Mouse (Mus musculus): ENCODE data around the gene Gmeb2. TPM values are rescaled to one million over a fixed set of nuclear protein-coding genes. Genes with fewer than 3 reads are reported as not detected.

The Gmeb2 gene
- polyA plus RNA-seq, 1 experiment from 2014 or later, result 21.9 TPM

GRCm38 (mm10) chr2:181272092-181272491, 15.7 kb downstream of the Gmeb2 start:
- no peaks in the 10 kb centered on the region for H3K27me3 ChIP-seq
- H3K27ac ChIP-seq, result no peak overlapping the region
- no peak overlapping the region for H3K4me3 ChIP-seq
- peaks cover 59% of the 10 kb centered on the region for H3K36me3 ChIP-seq
- no peaks in the 10 kb centered on the region for H3K4me1 ChIP-seq
- no peak for ATAC-seq (ENCODE audit: low FRiP score)
- H3K9me3 ChIP-seq (replicated peaks), result no peaks in the 10 kb centered on the region
- WGBS, result 92% methylated on average over 2 of the region's 2 CpGs
- H3K9ac ChIP-seq, result no peak overlapping the region
- H3K4me2 ChIP-seq (replicated peaks), result no peak overlapping the region

GRCm38 (mm10) chr2:181266839-181267238, 21.0 kb downstream of the Gmeb2 start:
- Histone ChIP-seq H3K27ac (no peak overlapping the region), H3K9me3 (replicated peaks) (no peaks in the 10 kb centered on the region), H3K4me3 (no peak overlapping the region), H3K27me3 (no peaks in the 10 kb centered on the region), H3K9ac (no peak overlapping the region), H3K4me1 (no peaks in the 10 kb centered on the region), H3K36me3 (peaks cover 60% of the 10 kb centered on the region), H3K4me2 (replicated peaks) (no peak overlapping the region)
- WGBS, result 100% methylated on average over 2 of the region's 2 CpGs
- no peak for ATAC-seq (ENCODE audit: low FRiP score)

GRCm38 (mm10) chr2:181253248-181253647, 34.6 kb downstream of the Gmeb2 start:
- no peak overlapping the region for H3K9ac ChIP-seq
- 82% methylated on average over 1 of the region's 1 CpGs for WGBS
- H3K36me3 ChIP-seq, result peaks cover 68% of the 10 kb centered on the region

GRCm38 (mm10) chr2:181251841-181252240, 36.0 kb downstream of the Gmeb2 start:
- H3K9me3 ChIP-seq (replicated peaks), result no peaks in the 10 kb centered on the region
- H3K27me3 ChIP-seq, result no peaks in the 10 kb centered on the region
- no peak overlapping the region for H3K9ac ChIP-seq
- H3K36me3 ChIP-seq, result peaks cover 56% of the 10 kb centered on the region
- ATAC-seq (ENCODE audit: low FRiP score), result no peak
- no peak overlapping the region for H3K4me3 ChIP-seq
- H3K27ac ChIP-seq, result no peak overlapping the region
- 93% methylated on average over 1 of the region's 1 CpGs for WGBS
- H3K4me2 ChIP-seq (replicated peaks), result no peak overlapping the region
- no peaks in the 10 kb centered on the region for H3K4me1 ChIP-seq

More at GRCm38 (mm10) chr2:181253248-181253647, 34.6 kb downstream of the Gmeb2 start:
- Histone ChIP-seq H3K4me1 (no peaks in the 10 kb centered on the region), H3K27me3 (no peaks in the 10 kb centered on the region), H3K9me3 (replicated peaks) (no peaks in the 10 kb centered on the region), H3K27ac (no peak overlapping the region), H3K4me3 (no peak overlapping the region), H3K4me2 (replicated peaks) (no peak overlapping the region)
- ATAC-seq (ENCODE audit: low FRiP score), result no peak

DNA sequence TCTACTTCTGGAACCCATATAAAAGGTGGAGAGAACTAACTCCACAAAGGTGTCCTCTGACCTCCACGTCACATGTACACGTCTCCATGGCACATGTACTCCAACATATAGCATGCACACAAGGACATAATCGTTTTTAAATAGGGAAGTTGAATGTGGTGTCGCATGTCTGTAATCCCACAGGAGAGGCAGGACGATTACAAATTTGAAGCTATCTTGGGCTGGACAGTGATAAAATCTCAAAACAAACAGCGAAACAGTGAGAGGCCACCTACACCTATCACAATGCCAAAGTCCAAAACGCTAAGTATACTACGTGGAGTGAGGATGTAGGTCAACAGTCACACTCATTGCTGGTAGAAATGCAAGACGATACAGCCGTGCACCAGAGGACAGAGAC, 38.6 kb downstream of the Gmeb2 start:
- Histone ChIP-seq H3K9ac (no peak overlapping the region), H3K4me2 (replicated peaks) (no peak overlapping the region), H3K36me3 (peaks cover 34% of the 10 kb centered on the region), H3K9me3 (replicated peaks) (no peaks in the 10 kb centered on the region), H3K27ac (no peak overlapping the region), H3K4me3 (no peak overlapping the region), H3K27me3 (no peaks in the 10 kb centered on the region), H3K4me1 (no peaks in the 10 kb centered on the region)
- 87% methylated on average over 10 of the region's 10 CpGs for WGBS
- no peak for ATAC-seq (ENCODE audit: low FRiP score)

- Histone ChIP-seq H3K4me3 (no peak overlapping the region), H3K27ac (no peak overlapping the region), H3K36me3 (no peaks in the 10 kb centered on the region), H3K27me3 (no peaks in the 10 kb centered on the region), H3K9me3 (replicated peaks) (no peaks in the 10 kb centered on the region), H3K4me2 (replicated peaks) (no peak overlapping the region), H3K4me1 (0 out of 2 replicates have a peak, but pooled peaks cover 4% of the 10 kb centered on the region), H3K9ac (no peak overlapping the region)
- ATAC-seq (ENCODE audit: low FRiP score), result no peak
- 34% methylated on average over 2 of the region's 2 CpGs for WGBS
Measured at GRCm38 (mm10) chr2:181245031-181245430, 42.8 kb downstream of the Gmeb2 start.

DNA sequence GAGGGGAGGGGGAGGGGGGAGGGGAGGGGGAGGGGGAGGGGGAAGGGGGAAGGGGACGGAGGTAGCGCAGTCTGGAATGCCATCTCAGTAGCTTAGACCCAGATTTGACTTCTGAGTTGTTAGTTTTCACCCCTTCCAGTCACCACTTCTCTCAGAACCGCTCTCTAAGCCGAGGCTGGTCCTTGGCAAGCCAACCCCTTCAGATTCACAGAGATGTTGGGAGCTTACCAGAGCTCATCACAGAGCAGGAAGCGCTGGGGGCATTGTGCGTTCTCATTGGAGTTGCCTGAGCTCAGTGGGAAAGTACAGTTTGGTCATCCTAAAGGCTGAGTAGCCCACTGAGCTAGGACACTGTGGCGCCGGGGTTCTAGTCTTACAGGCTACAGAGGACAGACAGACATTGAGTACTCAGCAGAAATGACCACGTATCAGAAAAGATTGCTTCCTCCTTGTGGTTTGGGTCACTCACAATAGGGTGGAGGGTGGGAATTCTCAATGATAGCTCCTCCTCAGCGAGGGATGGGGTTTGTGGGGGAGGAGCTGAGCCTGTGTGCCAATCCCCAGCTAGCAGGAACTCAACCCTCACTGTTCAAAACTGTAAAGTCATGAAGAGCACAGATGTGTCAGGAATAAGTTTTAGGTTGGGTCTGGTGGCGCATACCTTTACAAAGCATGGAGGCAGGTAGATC, 44.0 kb downstream of the Gmeb2 start:
- H3K27me3 ChIP-seq, result no peaks in the 10 kb centered on the region
- no peak overlapping the region for H3K9ac ChIP-seq
- ATAC-seq (ENCODE audit: low FRiP score), result no peak
- no peak overlapping the region for H3K4me2 ChIP-seq (replicated peaks)
- 0 out of 2 replicates have a peak, but pooled peaks cover 4% of the 10 kb centered on the region for H3K4me1 ChIP-seq
- H3K27ac ChIP-seq, result no peak overlapping the region
- no peak overlapping the region for H3K4me3 ChIP-seq
- no peaks in the 10 kb centered on the region for H3K9me3 ChIP-seq (replicated peaks)
- WGBS, result 28% methylated on average over 11 of the region's 11 CpGs
- no peaks in the 10 kb centered on the region for H3K36me3 ChIP-seq

DNA sequence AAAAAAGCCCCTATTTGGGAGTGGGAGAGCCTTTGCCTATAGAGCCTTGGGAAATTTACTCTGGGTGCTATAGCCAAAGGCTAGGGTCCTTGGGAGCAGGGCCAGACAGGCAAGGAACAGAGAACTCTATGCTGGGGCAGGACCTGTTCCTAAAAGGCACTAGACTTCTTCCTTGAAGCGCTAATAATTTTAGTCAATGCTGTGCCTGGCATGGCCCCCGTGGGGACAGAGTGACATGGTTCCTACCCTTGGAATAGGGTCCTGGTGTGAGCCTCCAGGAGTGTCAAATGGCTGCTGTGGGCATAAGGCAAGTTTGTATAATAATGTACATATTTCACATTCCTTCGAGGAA, 45.5 kb downstream of the Gmeb2 start:
- H3K4me1 ChIP-seq, result 0 out of 2 replicates have a peak, but pooled peaks cover 4% of the 10 kb centered on the region
- H3K9ac ChIP-seq, result no peak overlapping the region
- H3K9me3 ChIP-seq (replicated peaks), result no peaks in the 10 kb centered on the region
- H3K4me2 ChIP-seq (replicated peaks), result peak overlapping the region; percentile 47
- peak overlapping the region; percentile 29; the same call in 1 of the 2 replicates for H3K4me3 ChIP-seq
- no peak for ATAC-seq (ENCODE audit: low FRiP score)
- no peaks in the 10 kb centered on the region for H3K36me3 ChIP-seq
- 69% methylated on average over 3 of the region's 3 CpGs for WGBS
- H3K27ac ChIP-seq, result no peak overlapping the region
- no peaks in the 10 kb centered on the region for H3K27me3 ChIP-seq

- no peak within 1 kb of the TSS for H3K27ac ChIP-seq
Measured at GRCm38 (mm10) chr2:181241602-181242313, 46.1 kb downstream of the Gmeb2 start, which contains the start of gene Helz2. Gene Helz2 (minus strand): TSS chr2:181242027.

DNA sequence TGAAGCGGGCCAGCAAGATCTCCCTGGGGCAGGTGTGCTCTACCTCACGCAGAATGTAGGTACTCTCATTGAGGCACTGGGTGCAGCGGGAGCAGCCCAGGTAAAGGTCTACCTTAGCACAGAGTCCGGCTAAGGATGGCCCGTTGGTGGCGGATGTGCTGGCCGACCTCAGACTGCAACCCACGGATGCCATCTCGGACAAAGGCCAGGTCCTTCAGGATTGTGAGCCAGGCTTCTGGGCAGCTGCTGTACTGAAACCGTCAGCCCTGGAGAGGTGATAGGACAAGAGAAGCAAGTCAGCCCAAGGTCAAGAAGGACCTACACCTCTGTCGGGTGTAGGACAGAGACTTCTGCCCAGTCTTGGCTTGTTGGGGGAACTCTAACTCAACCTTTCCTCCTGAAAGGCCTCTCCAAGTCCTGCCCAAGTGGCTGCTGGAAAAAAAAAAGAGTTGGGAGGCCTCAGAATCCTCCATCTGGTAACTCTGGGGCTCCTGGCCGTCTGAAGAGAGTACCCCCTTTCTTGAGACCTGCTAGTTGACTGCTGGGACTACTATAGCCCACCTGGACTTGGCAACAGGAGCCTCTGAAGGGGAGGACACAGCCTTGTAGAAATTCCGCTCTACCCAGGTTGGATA, 46.9 kb downstream of the Gmeb2 start:
- Histone ChIP-seq H3K27ac (no peak overlapping the region), H3K4me2 (replicated peaks) (peak overlapping the region; percentile 47; the same call in 1 of the 2 replicates), H3K9ac (no peak overlapping the region), H3K4me3 (no peak overlapping the region), H3K36me3 (no peaks in the 10 kb centered on the region), H3K27me3 (no peaks in the 10 kb centered on the region), H3K4me1 (0 out of 2 replicates have a peak, but pooled peaks cover 4% of the 10 kb centered on the region), H3K9me3 (replicated peaks) (no peaks in the 10 kb centered on the region)
- 91% methylated on average over 13 of the region's 13 CpGs for WGBS
- no peak for ATAC-seq (ENCODE audit: low FRiP score)

More at GRCm38 (mm10) chr2:181241602-181242313, 46.1 kb downstream of the Gmeb2 start, which contains the start of gene Helz2:
- H3K9me3 ChIP-seq (replicated peaks), result no peaks in the 10 kb centered on the region
- H3K4me1 ChIP-seq, result 0 out of 2 replicates have a peak, but pooled peaks cover 4% of the 10 kb centered on the region
- no peaks in the 10 kb centered on the region for H3K27me3 ChIP-seq
- H3K36me3 ChIP-seq, result no peaks in the 10 kb centered on the region
- peak within 1 kb of the TSS; percentile 29 for H3K4me3 ChIP-seq
- H3K9ac ChIP-seq, result 0 out of 2 replicates have a peak within 1 kb of the TSS, but pooled peaks have one; percentile 23
- H3K4me2 ChIP-seq (replicated peaks), result peak within 1 kb of the TSS; percentile 47
- ATAC-seq (ENCODE audit: low FRiP score), result no peak
- 14% methylated on average over 16 of the region's 16 CpGs for WGBS

- no peak for ATAC-seq (ENCODE audit: low FRiP score)
- Histone ChIP-seq H3K27me3 (no peaks in the 10 kb centered on the region), H3K36me3 (no peaks in the 10 kb centered on the region), H3K4me2 (replicated peaks) (no peak overlapping the region), H3K9ac (no peak overlapping the region), H3K4me1 (0 out of 2 replicates have a peak, but pooled peaks cover 4% of the 10 kb centered on the region), H3K27ac (no peak overlapping the region), H3K4me3 (no peak overlapping the region), H3K9me3 (replicated peaks) (no peaks in the 10 kb centered on the region)
- WGBS, result 93% methylated on average over 9 of the region's 9 CpGs
Measured at GRCm38 (mm10) chr2:181239261-181239660, 48.6 kb downstream of the Gmeb2 start.

- no peaks in the 10 kb centered on the region for H3K36me3 ChIP-seq
- no peak for ATAC-seq (ENCODE audit: low FRiP score)
- no peaks in the 10 kb centered on the region for H3K9me3 ChIP-seq (replicated peaks)
- 68% methylated on average over 2 of the region's 2 CpGs for WGBS
- no peak overlapping the region for H3K4me2 ChIP-seq (replicated peaks)
- H3K4me1 ChIP-seq, result 0 out of 2 replicates have a peak, but pooled peaks cover 4% of the 10 kb centered on the region
- no peak overlapping the region for H3K9ac ChIP-seq
- no peak overlapping the region for H3K27ac ChIP-seq
- H3K27me3 ChIP-seq, result no peaks in the 10 kb centered on the region
- H3K4me3 ChIP-seq, result no peak overlapping the region
Measured at GRCm38 (mm10) chr2:181238861-181239260, 49.0 kb downstream of the Gmeb2 start.
